Mouse (Mus musculus) heart, postnatal 0 days (tissue): ENCODE measurements around the gene Erp27. TPM values are rescaled to one million over a fixed set of nuclear protein-coding genes. Genes with fewer than 3 reads are reported as not detected.
A peak's percentile ranks its signal among the peaks of the same experiment; 100 is the strongest.

Source experiments
- ATAC-seq: fragments of 200-750 bp; cut with Nextera tagmentation; 2 replicates; pipeline ENCODE4 v1.8.0; 2017; ENCODE audit warnings: low read depth, moderate number of reproducible peaks, moderate library complexity; ENCODE audit not compliant: insufficient read depth
- DNase-seq: peaks from one replicate; pipeline ENCODE4 v3.0.0-alpha.2; 2016; ENCODE audit warnings: low spot score
- H3K27ac ChIP-seq: fragments of 300-500 bp; sonication (generic); 2 replicates; pipeline ENCODE4 v1.5.1; 2014; ENCODE audit warnings: low read depth, mild to moderate bottlenecking
- H3K27me3 ChIP-seq: fragments of 300-500 bp; sonication (generic); 2 replicates; pipeline ENCODE4 v1.6.1; 2014; ENCODE audit warnings: low read length, mixed read lengths; ENCODE audit not compliant: control insufficient read depth, insufficient read depth
- H3K36me3 ChIP-seq: fragments of 300-500 bp; sonication (generic); replicated peaks from 2 replicates; pipeline ENCODE4 v1.6.1; 2014; ENCODE audit warnings: low read length, mixed read lengths; ENCODE audit not compliant: control insufficient read depth, insufficient read depth
- H3K4me1 ChIP-seq: fragments of 300-500 bp; sonication (generic); 2 replicates; pipeline ENCODE4 v1.6.1; 2014; ENCODE audit warnings: antibody characterized with exemption; ENCODE audit not compliant: control insufficient read depth, insufficient read depth
- H3K4me2 ChIP-seq: fragments of 300-500 bp; sonication (generic); 2 replicates; pipeline ENCODE4 v1.6.1; 2014; ENCODE audit warnings: low read depth, mild to moderate bottlenecking, low read length, moderate library complexity
- H3K4me3 ChIP-seq: fragments of 300-500 bp; sonication (generic); 2 replicates; pipeline ENCODE4 v1.5.1; 2014; ENCODE audit warnings: low read depth, low read length
- H3K9ac ChIP-seq: fragments of 300-500 bp; sonication (generic); replicated peaks from 2 replicates; pipeline ENCODE4 v1.6.1; 2014; ENCODE audit warnings: low read depth, low read length, mixed read lengths
- H3K9me3 ChIP-seq: fragments of 300-500 bp; sonication (generic); replicated peaks from 2 replicates; pipeline ENCODE4 v1.6.1; 2016; ENCODE audit warnings: low read length; ENCODE audit not compliant: control insufficient read depth
- CTCF ChIP-seq: IDR thresholded peaks from 2 replicates; pipeline ENCODE4 v1.5.1; 2016; ENCODE audit warnings: antibody characterized with exemption, control low read depth, low read depth
- EP300 ChIP-seq: IDR thresholded peaks from 2 replicates; pipeline ENCODE4 v1.6.1; 2016; ENCODE audit warnings: antibody characterized with exemption, low read depth
- WGBS: fragments of 180-500 bp; shearing (Covaris S2); extraction: QIAGEN DNeasy Blood & Tissue Kit; methylation state at CpG from one replicate; pipeline ENCODE4 v1.1.7; 2014; 5-methylcytosine and 5-hydroxymethylcytosine counted together
- polyA plus RNA-seq: library from polyadenylated mRNA; unstranded; fragments of >200 nt; fragmentation: Nextera tagmentation; extraction: Ambion mirVana; gene quantifications from 2 replicates; pipeline ENCODE4 v1.2.1, GENCODE M21; 2015
- total RNA-seq: library from RNA; depleted of rRNA; stranded (reverse); fragments of >200 nt; gene quantifications from 2 replicates; pipeline ENCODE4 v1.2.3, GENCODE M21; 2014; ENCODE audit warnings: low replicate concordance

Gene Erp27
- total and polyA plus RNA-seq, 2 experiments from 2014 or later = 0.83 TPM; not detected in 1

DNA sequence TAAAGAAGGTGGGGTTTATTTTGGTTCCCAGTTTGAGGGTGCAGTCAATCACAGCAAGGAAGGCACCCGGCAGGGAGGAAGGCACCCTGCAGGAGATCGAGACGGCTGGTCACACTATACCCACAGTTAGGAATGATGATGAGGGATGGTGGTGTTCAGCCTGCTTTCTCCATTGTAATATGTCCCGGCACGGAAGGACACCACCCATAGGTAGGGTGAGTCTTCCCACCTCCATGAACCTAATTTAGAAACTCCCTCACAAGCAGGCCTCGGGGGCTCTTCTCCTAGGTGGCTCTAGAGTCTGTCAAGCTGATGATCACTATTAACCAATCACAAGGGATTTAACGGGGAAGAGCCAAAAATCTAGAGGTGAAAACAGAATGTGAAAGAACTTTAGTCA lies 891 bp upstream of the Erp27 start:
- Histone ChIP-seq H3K9me3 (no peaks in the 10 kb centered on the region), H3K4me2 (no peak overlapping the region), H3K36me3 (peaks cover 15% of the 10 kb centered on the region; the same call in 1 of the 2 replicates), H3K9ac (no peak overlapping the region), H3K4me1 (no peaks in the 10 kb centered on the region), H3K27ac (no peak overlapping the region), H3K4me3 (no peak overlapping the region), H3K27me3 (no peaks in the 10 kb centered on the region)
- DNase-seq (no peak), ATAC-seq (no peak)
- 82% methylated on average over 7 of the region's 7 CpGs for WGBS
- TF ChIP-seq EP300 (no peak), CTCF (no peak)

DNA sequence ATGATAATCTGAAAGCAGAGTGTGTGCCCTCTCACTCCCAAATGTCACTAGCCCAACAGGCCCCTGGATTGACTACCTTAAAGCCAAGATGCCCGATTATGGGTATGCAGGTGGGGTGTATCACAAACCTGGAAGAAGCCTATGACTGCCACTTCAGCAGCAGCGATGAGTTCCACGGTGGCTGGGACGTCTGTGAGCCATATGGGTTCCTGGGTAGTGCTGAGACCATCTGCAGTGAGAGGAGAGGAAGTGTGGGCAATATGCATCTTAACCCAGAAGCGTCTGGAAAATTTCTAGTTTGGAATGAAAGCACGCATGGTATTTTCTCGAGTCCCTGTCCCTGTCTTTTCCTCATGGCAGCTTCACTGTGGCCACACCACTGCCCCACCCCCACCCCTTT lies 379 bp downstream of the Erp27 start:
- H3K27me3 ChIP-seq = no peaks in the 10 kb centered on the region
- H3K9ac ChIP-seq = no peak overlapping the region
- no peaks in the 10 kb centered on the region for H3K4me1 ChIP-seq
- WGBS = 67% methylated on average over 7 of the region's 7 CpGs
- TF ChIP-seq CTCF = no peak
- TF ChIP-seq EP300 = no peak
- H3K27ac ChIP-seq = no peak overlapping the region
- no peak overlapping the region for H3K4me2 ChIP-seq
- DNase-seq (no peak), ATAC-seq (no peak)
- no peak overlapping the region for H3K4me3 ChIP-seq
- H3K36me3 ChIP-seq = peaks cover 15% of the 10 kb centered on the region; the same call in 1 of the 2 replicates
- no peaks in the 10 kb centered on the region for H3K9me3 ChIP-seq

DNA sequence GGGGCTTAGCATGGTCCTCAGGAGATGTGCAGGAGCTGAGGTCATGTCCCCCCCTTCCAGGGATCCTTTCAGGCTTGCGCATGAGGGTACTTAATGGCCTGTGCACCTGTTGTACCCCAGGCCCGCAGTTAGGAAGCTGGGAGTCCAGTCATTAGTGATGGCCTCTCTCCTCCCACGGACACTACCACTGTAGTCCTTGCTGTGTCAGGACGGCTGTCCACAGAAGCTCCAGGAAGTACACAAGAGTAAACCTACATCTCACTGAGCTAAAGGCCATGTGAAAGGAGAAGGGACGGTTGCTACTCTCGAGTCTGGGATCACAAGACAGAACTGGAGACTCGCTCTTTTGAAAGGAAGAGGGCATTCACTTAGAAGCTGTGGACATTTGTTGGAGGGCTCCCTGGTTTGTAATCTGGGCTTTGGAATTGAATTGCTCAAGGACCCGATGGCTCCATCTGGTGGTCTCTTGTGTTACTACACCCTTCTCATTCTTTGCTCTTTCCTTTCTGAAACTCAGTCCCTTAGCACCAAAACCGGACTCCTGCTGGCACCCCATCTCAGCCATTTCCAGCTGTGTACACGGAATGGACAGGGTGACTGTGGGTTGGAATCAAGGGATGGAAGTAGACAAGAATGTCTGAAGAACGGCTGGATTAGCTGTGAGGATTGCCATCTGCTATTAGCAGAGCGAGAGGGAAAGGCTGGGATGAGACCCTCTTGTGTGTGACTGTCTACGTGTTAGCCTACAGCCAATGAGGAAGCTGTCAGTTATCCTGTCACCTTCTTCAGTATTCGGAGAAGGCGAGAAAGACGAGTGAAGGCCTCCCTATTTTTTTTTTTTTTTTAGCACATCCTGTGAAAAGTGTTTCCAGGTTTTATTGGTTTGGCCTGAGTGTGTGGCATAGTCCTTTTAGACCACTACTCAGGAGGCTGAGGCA lies 1.4 kb downstream of the Erp27 start:
- Histone ChIP-seq H3K9me3 (no peaks in the 10 kb centered on the region), H3K4me3 (no peak overlapping the region), H3K36me3 (peaks cover 15% of the 10 kb centered on the region; the same call in 1 of the 2 replicates), H3K9ac (no peak overlapping the region), H3K27ac (peak overlapping the region; percentile 16; the same call in 1 of the 2 replicates), H3K27me3 (no peaks in the 10 kb centered on the region), H3K4me1 (no peaks in the 10 kb centered on the region), H3K4me2 (no peak overlapping the region)
- TF ChIP-seq EP300 (no peak), CTCF (peak; percentile 78)
- 28% methylated on average over 16 of the region's 16 CpGs for WGBS
- ATAC-seq (peak; percentile 47; the same call in 1 of the 2 replicates), DNase-seq (peak; percentile 73)

- peaks cover 9% of the 10 kb centered on the region; the same call in 1 of the 2 replicates for H3K4me1 ChIP-seq
- no peaks in the 10 kb centered on the region for H3K27me3 ChIP-seq
- no peaks in the 10 kb centered on the region for H3K9me3 ChIP-seq
- H3K4me3 ChIP-seq = no peak overlapping the region
- TF ChIP-seq CTCF (no peak), EP300 (no peak)
- WGBS = 33% methylated on average over 2 of the region's 2 CpGs
- no peak overlapping the region for H3K9ac ChIP-seq
- ATAC-seq (no peak), DNase-seq (no peak)
- H3K27ac ChIP-seq = no peak overlapping the region
- 0 out of 2 replicates have a peak, but pooled peaks cover under 1% of the 10 kb centered on the region for H3K36me3 ChIP-seq
- no peak overlapping the region for H3K4me2 ChIP-seq
Measured at GRCm38 (mm10) chr6:136917885-136918284, 4.1 kb downstream of the Erp27 start.

DNA sequence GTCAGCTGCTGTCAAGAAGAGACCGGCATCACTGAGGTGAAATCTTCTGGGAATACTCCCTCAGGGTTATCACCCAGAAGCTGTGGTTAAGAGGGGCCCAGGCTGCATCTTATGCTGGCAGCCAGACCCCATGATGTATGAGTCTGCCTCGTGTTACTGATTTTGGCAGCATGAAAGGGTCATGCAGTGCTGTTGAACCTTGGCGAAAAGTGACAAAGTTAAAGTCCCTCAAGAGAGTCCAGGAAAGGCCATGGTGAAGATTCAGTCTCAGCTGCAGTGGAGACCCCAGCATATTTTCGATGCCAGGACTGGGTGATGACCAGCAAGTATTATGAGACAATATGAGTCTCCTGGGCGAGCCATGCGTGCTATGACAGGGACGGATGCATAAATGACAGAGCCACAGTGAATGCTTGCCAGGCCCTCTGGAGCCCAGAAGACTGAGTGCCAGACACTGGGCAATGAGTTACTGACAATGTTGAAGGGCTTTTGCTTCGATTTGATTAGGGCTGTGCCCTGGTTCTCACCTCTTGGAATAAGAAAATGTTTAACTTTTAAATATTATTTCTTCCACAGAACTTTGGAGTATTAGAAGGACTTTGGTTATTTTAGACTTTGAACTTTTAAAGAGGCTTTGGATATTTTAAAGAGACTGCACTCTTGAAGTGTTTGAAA lies 6.1 kb downstream of the Erp27 start:
- WGBS = 66% methylated on average over 8 of the region's 8 CpGs

More for the DNA sequence above, 6.1 kb downstream of the Erp27 start:
- Histone ChIP-seq H3K9me3 (no peaks in the 10 kb centered on the region), H3K27ac (no peak overlapping the region), H3K36me3 (no peaks in the 10 kb centered on the region), H3K4me1 (peaks cover 9% of the 10 kb centered on the region; the same call in 1 of the 2 replicates), H3K9ac (no peak overlapping the region), H3K4me2 (no peak overlapping the region), H3K27me3 (no peaks in the 10 kb centered on the region), H3K4me3 (no peak overlapping the region)
- DNase-seq (no peak), ATAC-seq (no peak)
- TF ChIP-seq CTCF (no peak), EP300 (no peak)
